8 mouse cellular contexts compared by ENCODE assay signal in genomic region chr11:44518281-44519095, GRCm38 (mm10). TPM values are rescaled to one million over a fixed set of nuclear protein-coding genes. Genes with fewer than 3 reads are reported as not detected.
DNase-seq lines count a peak whose midpoint lies in the region; ATAC-seq and TF ChIP-seq lines count a peak whose summit lies in the region.

TSS of gene Rnf145 (plus strand) at chr11:44518964.

- TF ChIP-seq RAD21 in CH12.LX (IDR thresholded peaks at IDR 0.05; ENCODE audit: low read depth, low read length), result no peak

- H3K27me3 ChIP-seq in CH12.LX (replicated peaks), result no peaks in the 10 kb centered on the region
- no peaks in the 10 kb centered on the region for H3K27me3 ChIP-seq in forebrain, embryonic 13.5 days
- no peaks in the 10 kb centered on the region for H3K27me3 ChIP-seq in heart, postnatal 0 days (ENCODE audit: control insufficient read depth, insufficient read depth, low read length)
- H3K27me3 ChIP-seq in liver, embryonic 15.5 days, result no peaks in the 10 kb centered on the region
- H3K27me3 ChIP-seq in neural tube, embryonic 14.5 days (ENCODE audit: control insufficient read depth, insufficient read depth, low read length), result no peaks in the 10 kb centered on the region

- H3K4me1 ChIP-seq in CH12.LX (ENCODE audit: control insufficient read depth in 1 of 2, insufficient read depth in 2 of 2), result peaks cover 6 to 37% of the 10 kb centered on the region in 2 experiments
- H3K4me1 ChIP-seq in forebrain, embryonic 13.5 days, result peaks cover 26% of the 10 kb centered on the region
- peaks cover 9% of the 10 kb centered on the region for H3K4me1 ChIP-seq in heart, postnatal 0 days (ENCODE audit: control insufficient read depth, insufficient read depth)
- H3K4me1 ChIP-seq in liver, embryonic 15.5 days (replicated peaks), result peaks cover 71% of the 10 kb centered on the region
- peaks cover 15% of the 10 kb centered on the region for H3K4me1 ChIP-seq in neural tube, embryonic 14.5 days (ENCODE audit: control insufficient read depth, insufficient read depth, low read length)

- peak within 1 kb of the TSS; percentile 98 for H3K9ac ChIP-seq in CH12.LX (ENCODE audit: insufficient read depth, low read depth)
- peak within 1 kb of the TSS; percentile 96 for H3K9ac ChIP-seq in forebrain, embryonic 13.5 days
- H3K9ac ChIP-seq in heart, postnatal 0 days (replicated peaks; ENCODE audit: low read depth, low read length), result peak within 1 kb of the TSS; percentile 90
- H3K9ac ChIP-seq in liver, embryonic 15.5 days, result peak within 1 kb of the TSS; percentile 98
- H3K9ac ChIP-seq in neural tube, embryonic 14.5 days (replicated peaks; ENCODE audit: low read depth, low read length), result peak within 1 kb of the TSS; percentile 92

- in situ Hi-C loops in CH12.LX (cut with MboI; ENCODE audit: low pct_ligation_motif_present, low pct_unique_long_range_greater_than_20kb, low sequenced_read_pairs), result no loop called here

- TF ChIP-seq POLR2A in CH12.LX (IDR thresholded peaks at IDR 0.05; ENCODE audit: low read depth, low read length), result peak; percentile 86

- peaks cover 38% of the 10 kb centered on the region for H3K79me2 ChIP-seq in CH12.LX (replicated peaks; ENCODE audit: control insufficient read depth, extremely low read depth, insufficient read depth, poor library complexity, severe bottlenecking)

- WGBS in forebrain, embryonic 13.5 days, result under 1% methylated on average over 70 of the region's 70 CpGs
- WGBS in heart, postnatal 0 days, result under 1% methylated on average over 59 of the region's 70 CpGs
- 2% methylated on average over 70 of the region's 70 CpGs for WGBS in liver, embryonic 15.5 days (ENCODE audit: insufficient replicate concordance)
- under 1% methylated on average over 64 of the region's 70 CpGs for WGBS in neural tube, embryonic 14.5 days

- H3K4me2 ChIP-seq in CH12.LX (ENCODE audit: insufficient read depth, low read depth, poor library complexity, severe bottlenecking), result peak within 1 kb of the TSS; percentile 96
- peak within 1 kb of the TSS; percentile 92 for H3K4me2 ChIP-seq in forebrain, embryonic 13.5 days
- peak within 1 kb of the TSS; percentile 99 for H3K4me2 ChIP-seq in heart, postnatal 0 days (ENCODE audit: low read depth, low read length)
- H3K4me2 ChIP-seq in liver, embryonic 15.5 days, result peak within 1 kb of the TSS; percentile 91
- peak within 1 kb of the TSS; percentile 71 for H3K4me2 ChIP-seq in neural tube, embryonic 14.5 days (ENCODE audit: low read depth, low read length)

- peaks cover 3% of the 10 kb centered on the region for H3K9me3 ChIP-seq in CH12.LX (replicated peaks; ENCODE audit: low read length)
- H3K9me3 ChIP-seq in forebrain, embryonic 13.5 days (replicated peaks), result no peaks in the 10 kb centered on the region
- no peaks in the 10 kb centered on the region for H3K9me3 ChIP-seq in heart, postnatal 0 days (replicated peaks; ENCODE audit: control insufficient read depth, low read length)
- no peaks in the 10 kb centered on the region for H3K9me3 ChIP-seq in liver, embryonic 15.5 days (replicated peaks)
- H3K9me3 ChIP-seq in neural tube, embryonic 14.5 days (ENCODE audit: control insufficient read depth, low read length), result no peaks in the 10 kb centered on the region

- H3K27ac ChIP-seq in CH12.LX (ENCODE audit: insufficient read depth, low read depth), result peak within 1 kb of the TSS; percentile 74
- peak within 1 kb of the TSS; percentile 90 for H3K27ac ChIP-seq in forebrain, embryonic 13.5 days
- H3K27ac ChIP-seq in heart, postnatal 0 days (ENCODE audit: low read depth), result peak within 1 kb of the TSS; percentile 90
- H3K27ac ChIP-seq in liver, embryonic 15.5 days (replicated peaks), result peak within 1 kb of the TSS; percentile 99
- H3K27ac ChIP-seq in neural tube, embryonic 14.5 days (ENCODE audit: low read depth, low read length), result peak within 1 kb of the TSS; percentile 92

- peak; percentile 60 for DNase-seq in CH12.LX (ENCODE audit: extremely low read depth)
- peak; percentile 51 for DNase-seq in c-Kit-positive CD71-positive TER-119-positive erythroid progenitor cells, embryonic 14.5 days (ENCODE audit: low spot score)
- DNase-seq in heart, postnatal 0 days (ENCODE audit: low spot score), result peak; percentile 53
- DNase-seq in kidney, postnatal 4 days, result peak; percentile 78 to 87
- peak; percentile 83 for DNase-seq in testis, postnatal 10 days (ENCODE audit: low spot score)

- TF ChIP-seq EP300 in CH12.LX (IDR thresholded peaks at IDR 0.05; ENCODE audit: low read length), result no peak
- TF ChIP-seq EP300 in heart, postnatal 0 days (IDR thresholded peaks at IDR 0.05; ENCODE audit: low read depth), result no peak

- H3K4me3 ChIP-seq in CH12.LX (replicated peaks in 1 of 3; ENCODE audit: low read depth in 2 of 3, low read length in 2 of 3, poor library complexity in 1 of 3), result peak within 1 kb of the TSS; percentile 89 to 98 (median 92)
- H3K4me3 ChIP-seq in forebrain, embryonic 13.5 days, result peak within 1 kb of the TSS; percentile 95
- peak within 1 kb of the TSS; percentile 100 for H3K4me3 ChIP-seq in heart, postnatal 0 days (ENCODE audit: low read depth, low read length)
- H3K4me3 ChIP-seq in liver, embryonic 15.5 days (replicated peaks), result peak within 1 kb of the TSS; percentile 97
- H3K4me3 ChIP-seq in neural tube, embryonic 14.5 days (ENCODE audit: low read depth, low read length), result peak within 1 kb of the TSS; percentile 90

- no peak for TF ChIP-seq CTCF in CH12.LX (conservative IDR thresholded peaks at IDR 0.05 in 1 of 2, IDR thresholded peaks at IDR 0.05 in 1 of 2; ENCODE audit: low read depth in 2 of 2, low read length in 2 of 2)
- no peak for TF ChIP-seq CTCF in heart, postnatal 0 days (IDR thresholded peaks at IDR 0.05; ENCODE audit: low read depth)

- peaks cover 0 to 12% of the 10 kb centered on the region in 2 experiments for H3K36me3 ChIP-seq in CH12.LX (replicated peaks in 1 of 2; ENCODE audit: control insufficient read depth in 1 of 2, insufficient read depth in 1 of 2, low read length in 1 of 2)
- H3K36me3 ChIP-seq in forebrain, embryonic 13.5 days (ENCODE audit: poor library complexity, severe bottlenecking), result no peaks in the 10 kb centered on the region
- H3K36me3 ChIP-seq in heart, postnatal 0 days (replicated peaks; ENCODE audit: control insufficient read depth, insufficient read depth, low read length), result no peaks in the 10 kb centered on the region
- peaks cover 9% of the 10 kb centered on the region for H3K36me3 ChIP-seq in liver, embryonic 15.5 days (replicated peaks)
- no peaks in the 10 kb centered on the region for H3K36me3 ChIP-seq in neural tube, embryonic 14.5 days (ENCODE audit: control insufficient read depth, insufficient read depth, low read length)

- dilution Hi-C loops in CH12.LX (cut with MboI; ENCODE audit: extremely low pct_ligation_motif_present, extremely low pct_unique_long_range_greater_than_20kb, low sequenced_read_pairs), result no loop called here

- ATAC-seq in forebrain, embryonic 13.5 days, result peak; percentile 87
- peak; percentile 81 for ATAC-seq in heart, postnatal 0 days (ENCODE audit: insufficient read depth, low read depth)
- peak; percentile 72 for ATAC-seq in liver, embryonic 15.5 days (ENCODE audit: insufficient read depth)
- ATAC-seq in neural tube, embryonic 14.5 days (ENCODE audit: low read depth), result peak; percentile 90

TF ChIP-seq in CH12.LX, 34 proteins besides CTCF, POLR2A, EP300 and RAD21 (continues in another document):
- peak; percentile 80 for TF ChIP-seq TCF12 (IDR thresholded peaks at IDR 0.05; ENCODE audit: low read depth, low read length)
- peak; percentile 40 for TF ChIP-seq ELF1 (IDR thresholded peaks at IDR 0.05; ENCODE audit: low read depth, low read length)
- TF ChIP-seq HCFC1 (IDR thresholded peaks at IDR 0.05; ENCODE audit: low read depth, low read length), result peak; percentile 43
- TF ChIP-seq E2F4 (IDR thresholded peaks at IDR 0.05; ENCODE audit: insufficient replicate concordance, low read depth, low read length), result no peak
- TF ChIP-seq ZC3H11A (IDR thresholded peaks at IDR 0.05; ENCODE audit: low read depth, low read length), result no peak
- peak; percentile 53; the same call in 1 of the 2 replicates for TF ChIP-seq RCOR1 (conservative IDR thresholded peaks at IDR 0.05; ENCODE audit: low read depth, low read length)
- TF ChIP-seq USF2 (conservative IDR thresholded peaks at IDR 0.05; ENCODE audit: low read depth, low read length), result peak; percentile 53
- TF ChIP-seq TBP (conservative IDR thresholded peaks at IDR 0.05; ENCODE audit: low read depth, low read length), result no peak
- TF ChIP-seq ZNF384 (IDR thresholded peaks at IDR 0.05; ENCODE audit: low read depth, low read length), result no peak
- peak; percentile 100 for TF ChIP-seq MYC (IDR thresholded peaks at IDR 0.05; ENCODE audit: low read depth, low read length)
- peak; percentile 99 for TF ChIP-seq NRF1 (IDR thresholded peaks at IDR 0.05; ENCODE audit: low read depth, low read length)
- TF ChIP-seq POLR2AphosphoS2 (IDR thresholded peaks at IDR 0.05; ENCODE audit: low read depth, low read length), result 0 out of 2 replicates have a peak, but pooled peaks have one; percentile 4
- no peak for TF ChIP-seq CHD1 (IDR thresholded peaks at IDR 0.05; ENCODE audit: low read depth, low read length)
- 0 out of 2 replicates have a peak, but pooled peaks have one; percentile 40 for TF ChIP-seq UBTF (IDR thresholded peaks at IDR 0.05; ENCODE audit: low read depth, low read length)
- peak; percentile 86 for TF ChIP-seq NELFE (IDR thresholded peaks at IDR 0.05; ENCODE audit: low read depth, low read length)
- peak; percentile 37; the same call in 1 of the 2 replicates for TF ChIP-seq IRF4 (IDR thresholded peaks at IDR 0.05; ENCODE audit: low read depth, low read length)
- TF ChIP-seq MAZ (IDR thresholded peaks at IDR 0.05; ENCODE audit: low read depth, low read length), result 0 out of 2 replicates have a peak, but pooled peaks have one; percentile 57
- peak; percentile 97 for TF ChIP-seq BHLHE40 (IDR thresholded peaks at IDR 0.05; ENCODE audit: low read depth, low read length)
- no peak for TF ChIP-seq GABPA (IDR thresholded peaks at IDR 0.05; ENCODE audit: insufficient replicate concordance, low read depth, low read length)
- 0 out of 2 replicates have a peak, but pooled peaks have one; percentile 57 for TF ChIP-seq ZMIZ1 (IDR thresholded peaks at IDR 0.05; ENCODE audit: low read depth, low read length)

RNA-seq across cellular contexts. Expression of gene Rnf145, which starts in this region (rescaled TPM):
- 38.4 and 44.5 TPM in 2 replicates for total RNA-seq in CH12.LX (2012; rRNA removed)
- 52.8 and 60.5 TPM in 2 replicates for total RNA-seq in CH12.LX (2014; rRNA removed)
- 44.3 and 46.3 TPM in 2 replicates for polyA plus RNA-seq in CH12.LX (2012; ENCODE audit: insufficient read length, low read depth)
- polyA plus RNA-seq in forebrain, embryonic 13.5 days (2015; fragmentation: Nextera tagmentation; extraction: Ambion mirVana), result 78.0 and 84.3 TPM in 2 replicates
- total RNA-seq in heart, postnatal 0 days (2014; rRNA removed; ENCODE audit: low replicate concordance), result 35.4 and 38.1 TPM in 2 replicates
- 23.3 and 28.1 TPM in 2 replicates for polyA plus RNA-seq in heart, postnatal 0 days (2015; fragmentation: Nextera tagmentation; extraction: Ambion mirVana)
- 53.5 and 59.8 TPM in 2 replicates for polyA plus RNA-seq in liver, embryonic 15.5 days (2015; fragmentation: Nextera tagmentation; extraction: Ambion mirVana)
- 114 and 141 TPM in 2 replicates for polyA plus RNA-seq in neural tube, embryonic 14.5 days (2014; fragmentation: Nextera tagmentation; extraction: Ambion mirVana)

Comparison
In these comparisons a context has a peak if more than half of its experiments do, and no peak if none do; other contexts are left out.
1. Peak in every context shown above with its lines: DNase-seq, ATAC-seq, H3K4me3 ChIP-seq and H3K27ac ChIP-seq.